Mouse (Mus musculus) heart, postnatal 14 days (tissue): Measurements from ENCODE around the gene Rps6ka1. TPM values are rescaled to one million over a fixed set of nuclear protein-coding genes. Genes with fewer than 3 reads are reported as not detected.
"Not testable (repeated sequence)": the region's sequence is repeated elsewhere in the genome, so short reads cannot be mapped to it uniquely, and the experiment has no call there.

ENCODE experiments used
- DNase-seq, 2 experiments: peaks; one replicate each; pipeline ENCODE4 v3.0.0; 2021 to 2022
- intact Hi-C: fragments of 180-260 bp; cut with DNase I; formaldehyde crosslinking; loops from one replicate; pipeline ENCODE4 v1.15.1; 2025
- total RNA-seq, 2 experiments: library from RNA; stranded (reverse); gene quantifications; 2 replicates each; pipeline ENCODE4 v1.2.3; 2021

Gene Rps6ka1
- total RNA-seq, 2 experiments from 2014 or later: 7.4 to 9.3 TPM

- intact Hi-C loops: no loop called here
- no peak for DNase-seq
Observed at GRCm38 (mm10) chr4:133872222-133872811, 15.3 kb downstream of the Rps6ka1 start.

GRCm38 (mm10) chr4:133865231-133865630, 22.4 kb downstream of the Rps6ka1 start:
- intact Hi-C loops: no loop called here
- no peak for DNase-seq

- intact Hi-C loops: no loop called here
- no peak for DNase-seq
Observed at GRCm38 (mm10) chr4:133864380-133864981, 23.1 kb downstream of the Rps6ka1 start.

DNA sequence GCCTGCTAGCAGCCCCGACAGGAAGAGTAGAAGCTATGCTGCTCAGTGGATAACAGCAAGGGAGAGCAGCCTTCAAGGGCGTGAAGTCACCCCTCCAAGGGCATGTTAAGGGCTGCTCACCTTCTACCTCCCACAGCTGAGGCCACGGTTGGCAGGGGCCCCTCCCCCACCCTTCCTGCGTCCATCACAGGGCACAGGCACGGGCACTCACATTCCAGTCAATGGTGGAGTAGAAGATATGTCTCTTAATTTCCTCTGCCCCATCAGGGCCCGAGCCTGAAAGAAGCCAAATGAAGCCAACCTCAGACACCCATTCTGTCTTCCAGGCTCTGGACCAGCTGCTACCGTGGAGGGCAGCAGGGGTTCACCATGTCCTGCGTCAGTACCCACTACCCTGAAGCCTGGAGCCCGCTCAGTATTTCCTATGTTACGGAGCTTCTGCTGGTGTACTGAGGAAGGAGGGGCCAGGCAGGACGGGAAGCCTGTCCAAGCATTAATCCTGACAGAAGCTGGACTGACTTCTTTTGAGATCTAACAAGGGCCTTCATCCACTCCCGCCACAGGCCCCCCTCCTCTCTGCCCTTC, 23.7 kb downstream of the Rps6ka1 start:
- DNase-seq: no peak

GRCm38 (mm10) chr4:133857527-133857926, 30.1 kb downstream of the Rps6ka1 start:
- DNase-seq: no peak
- intact Hi-C loops: no loop called here

More for the DNA sequence above, 23.7 kb downstream of the Rps6ka1 start:
- intact Hi-C loops: no loop called here

DNA sequence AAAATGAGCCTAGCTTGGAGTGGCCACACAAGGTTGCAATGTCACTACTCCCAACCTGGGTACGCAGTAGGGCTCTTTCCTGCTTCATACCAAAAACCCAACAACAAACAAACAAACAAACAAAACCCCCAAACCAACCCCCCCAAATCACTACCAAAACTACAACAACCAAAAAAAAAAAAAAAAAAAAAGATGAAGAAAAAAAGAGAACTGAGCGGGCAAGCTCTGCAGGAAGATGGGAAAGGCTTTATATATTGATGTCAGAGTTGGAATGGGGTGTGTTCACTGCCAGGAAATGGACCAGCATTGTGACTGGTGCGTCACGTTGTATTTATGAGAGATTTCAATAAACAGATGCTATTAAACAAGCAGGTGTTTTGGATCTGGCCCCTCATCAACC, 33.0 kb downstream of the Rps6ka1 start:
- no peak for DNase-seq

GRCm38 (mm10) chr4:133853630-133854029, 34.0 kb downstream of the Rps6ka1 start:
- intact Hi-C loops: no loop called here
- no peak for DNase-seq

More for the DNA sequence above, 33.0 kb downstream of the Rps6ka1 start:
- intact Hi-C loops: no loop called here

GRCm38 (mm10) chr4:133846625-133847024, 41.0 kb downstream of the Rps6ka1 start:
- DNase-seq: no peak
- intact Hi-C loops: no loop called here

GRCm38 (mm10) chr4:133845060-133845459, 42.5 kb downstream of the Rps6ka1 start:
- intact Hi-C loops: no loop called here
- DNase-seq: no peak

- DNase-seq: no peak
- intact Hi-C loops: loop anchor here (5.0 kb wide), 1 partner anchor 68 kb away; no protein-coding TSS in a partner anchor
Observed at GRCm38 (mm10) chr4:133844209-133844841, 43.3 kb downstream of the Rps6ka1 start.

DNA sequence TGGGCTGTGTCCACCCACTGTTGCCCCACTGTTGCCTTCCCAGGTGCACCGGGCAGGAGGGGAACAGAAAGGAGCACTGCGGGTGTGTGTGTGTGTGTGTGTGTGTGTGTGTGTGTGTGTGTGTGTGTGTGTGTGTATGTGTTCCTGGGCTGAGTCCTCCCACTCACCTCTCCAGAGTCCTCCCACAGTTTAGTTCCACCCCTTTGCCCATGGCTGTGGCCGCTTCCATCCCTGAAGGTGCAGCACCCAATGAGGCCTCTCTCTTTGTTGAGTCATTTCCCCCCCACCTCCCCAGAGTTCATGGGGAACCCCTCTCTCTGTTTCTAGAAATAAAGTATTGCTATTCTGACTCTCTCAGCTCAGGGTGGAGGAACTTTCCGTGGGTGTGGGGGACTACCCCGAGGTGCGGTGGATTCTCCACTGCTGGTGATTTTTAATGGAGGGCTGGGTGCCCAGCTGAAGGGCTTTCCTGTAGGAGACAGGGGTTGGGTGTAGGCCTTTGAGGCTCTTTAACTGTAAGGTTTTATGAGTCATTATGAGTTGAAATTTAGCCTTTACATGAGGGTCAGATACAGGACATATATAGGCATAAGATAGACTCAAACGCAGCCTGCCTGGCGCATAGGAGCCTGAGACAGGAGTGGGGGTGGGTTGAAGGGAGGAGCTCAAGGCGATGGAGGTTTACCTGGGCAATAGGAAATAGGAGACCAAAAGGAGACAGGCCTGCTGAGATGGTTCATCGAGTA, 44.4 kb downstream of the Rps6ka1 start:
- intact Hi-C loops: loop anchor here (5.0 kb wide), 1 partner anchor 69 kb away; no protein-coding TSS in a partner anchor
- DNase-seq: no peak

DNA sequence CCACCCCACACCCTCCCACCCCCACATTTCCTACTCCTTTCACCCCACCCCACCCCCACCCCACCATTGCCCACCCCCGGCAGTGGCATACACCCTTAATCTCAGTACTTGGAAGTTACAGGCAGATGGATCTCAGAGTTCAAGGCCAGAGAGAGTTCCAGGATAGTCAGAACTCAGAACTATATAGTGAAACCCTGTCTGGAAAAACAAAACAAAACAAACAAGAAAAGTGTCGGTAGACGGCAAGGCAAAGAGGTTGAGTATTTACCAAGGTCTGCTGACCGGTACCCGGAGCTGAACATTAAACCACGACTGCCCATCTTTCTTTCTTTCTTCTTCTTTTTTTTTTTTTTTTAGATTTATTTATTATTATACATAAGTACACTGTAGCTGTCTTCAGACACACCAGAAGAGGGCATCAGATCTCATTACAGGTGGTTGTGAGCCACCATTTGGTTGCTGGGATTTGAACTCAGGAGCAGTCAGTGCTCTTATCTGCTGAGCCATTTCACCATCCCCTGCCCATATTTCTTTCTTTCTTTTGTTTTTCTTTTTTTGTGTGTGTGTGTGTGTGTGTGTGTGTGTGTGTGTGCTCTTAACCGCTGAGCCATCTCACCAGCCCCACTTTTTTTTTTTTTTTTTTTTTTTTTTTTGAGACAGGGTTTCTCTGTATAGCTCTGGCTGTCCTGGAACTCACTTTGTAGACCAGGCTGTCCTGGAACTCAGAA, 45.7 kb downstream of the Rps6ka1 start:
- DNase-seq: not testable (repeated sequence)
- intact Hi-C loops: loop anchor here (5.0 kb wide), 1 partner anchor 70 kb away; no protein-coding TSS in a partner anchor

GRCm38 (mm10) chr4:133841035-133841434, 46.6 kb downstream of the Rps6ka1 start:
- intact Hi-C loops: loop anchor here (5.0 kb wide), 1 partner anchor 71 kb away; no protein-coding TSS in a partner anchor
- DNase-seq: no peak

DNA sequence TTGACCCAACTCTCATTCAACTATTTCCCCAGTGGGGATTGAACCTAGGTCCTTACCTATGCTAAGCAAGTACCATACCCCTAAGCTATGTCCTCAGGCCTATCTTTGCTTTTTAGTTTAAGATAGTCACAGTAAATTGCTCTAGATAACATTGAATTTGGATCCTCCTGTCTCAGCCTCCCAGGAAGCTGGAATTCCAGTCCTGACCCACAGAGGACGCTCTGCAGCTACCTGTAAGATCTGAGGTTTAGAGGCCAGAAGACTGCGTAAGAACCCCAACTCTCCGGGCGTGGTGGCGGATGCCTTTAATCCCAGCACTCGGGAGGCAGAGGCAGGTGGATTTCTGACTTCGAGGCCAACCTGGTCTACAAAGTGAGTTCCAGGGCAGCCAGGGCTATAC, 47.1 kb downstream of the Rps6ka1 start:
- intact Hi-C loops: loop anchor here (5.0 kb wide), 1 partner anchor 72 kb away; no protein-coding TSS in a partner anchor
- DNase-seq: no peak

DNA sequence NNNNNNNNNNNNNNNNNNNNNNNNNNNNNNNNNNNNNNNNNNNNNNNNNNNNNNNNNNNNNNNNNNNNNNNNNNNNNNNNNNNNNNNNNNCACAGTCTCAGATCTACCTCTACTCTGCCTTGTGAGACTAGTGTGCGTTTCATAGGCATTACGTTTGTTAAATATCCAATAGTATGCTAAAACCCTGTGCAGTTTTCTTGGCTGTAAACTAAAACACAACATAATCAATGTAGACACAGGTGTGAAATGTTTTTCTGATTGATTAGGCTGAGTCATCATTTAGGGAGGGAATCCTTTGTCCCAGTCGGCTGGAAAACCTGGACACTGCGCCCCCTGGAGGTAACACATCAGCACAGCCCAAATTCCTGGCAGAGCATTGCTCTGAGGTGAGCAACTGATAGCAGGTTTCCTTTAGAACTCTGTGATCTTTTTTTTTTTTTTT, 48.2 kb downstream of the Rps6ka1 start:
- intact Hi-C loops: no loop called here
- DNase-seq: peak in 1 of 2 experiments; percentile 36

GRCm38 (mm10) chr4:133836575-133836974, 51.0 kb downstream of the Rps6ka1 start:
- intact Hi-C loops: no loop called here

GRCm38 (mm10) chr4:133835211-133835610, 52.4 kb downstream of the Rps6ka1 start:
- intact Hi-C loops: no loop called here
- no peak for DNase-seq

More at GRCm38 (mm10) chr4:133836575-133836974, 51.0 kb downstream of the Rps6ka1 start:
- peak; percentile 29 to 39 for DNase-seq

DNA sequence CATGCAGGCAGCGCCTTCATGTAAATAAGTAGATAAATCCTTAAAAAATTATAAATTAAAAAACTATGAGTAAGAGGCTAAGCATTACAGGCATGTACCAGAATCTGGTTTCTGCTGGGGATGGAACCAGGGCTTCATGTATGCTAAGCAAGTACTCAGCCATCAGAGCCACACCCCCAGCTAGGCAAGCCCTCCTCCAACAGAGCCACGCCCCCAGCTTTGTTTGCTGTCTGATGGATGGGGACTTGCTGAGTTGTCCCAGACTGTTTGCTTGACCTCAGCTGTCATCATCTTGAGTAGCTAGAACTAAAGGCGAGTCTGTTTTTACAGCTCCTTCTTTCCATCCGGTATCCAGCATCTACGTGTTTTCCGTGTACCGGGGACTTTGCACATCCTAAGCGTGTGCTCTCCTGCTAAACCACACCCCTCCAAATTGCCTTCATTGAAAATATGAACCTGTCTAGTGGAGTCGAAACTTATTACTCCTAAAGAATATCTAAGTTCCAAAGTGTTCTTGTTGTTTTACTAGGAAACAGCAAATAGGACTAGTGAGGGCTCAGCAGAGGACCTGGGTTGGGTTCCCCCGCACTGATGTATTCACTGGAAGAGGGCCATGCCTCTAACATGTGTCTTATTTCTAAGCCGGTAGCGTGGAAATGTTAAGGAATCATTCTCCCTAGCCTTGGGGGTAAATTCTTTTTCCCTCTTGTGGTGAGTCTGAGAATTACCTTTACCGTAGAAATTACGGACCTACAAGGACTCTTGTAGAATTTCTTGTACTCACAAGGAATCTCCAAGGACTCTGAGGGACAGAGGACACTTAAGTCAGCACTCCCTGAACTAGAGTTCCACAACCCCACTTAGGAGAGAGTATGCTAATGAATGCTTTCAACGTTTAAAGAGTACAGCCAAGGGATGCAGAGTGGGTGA, 54.4 kb downstream of the Rps6ka1 start:
- DNase-seq: peak in 1 of 2 experiments; percentile 39
- intact Hi-C loops: no loop called here

DNA sequence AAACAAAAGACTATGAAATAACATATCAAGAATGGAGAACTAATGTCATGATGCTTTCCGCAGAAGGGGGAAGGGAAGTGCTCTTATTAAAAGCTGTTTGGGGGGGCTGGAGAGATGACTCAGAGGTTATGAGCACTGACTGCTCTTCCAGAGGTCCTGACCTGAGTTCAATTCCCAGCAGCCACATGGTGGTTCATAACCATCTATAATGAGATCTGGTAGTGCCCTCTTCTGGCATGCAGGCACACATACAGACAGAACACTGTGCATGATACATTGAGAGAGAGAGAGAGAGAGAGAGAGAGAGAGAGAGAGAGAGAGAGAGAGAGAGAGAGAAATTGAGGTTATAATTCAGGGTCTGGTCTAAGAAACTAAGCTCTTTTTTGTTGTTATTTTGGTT, 57.1 kb downstream of the Rps6ka1 start:
- intact Hi-C loops: no loop called here
- no peak for DNase-seq
